In genomic region chr5:13354913-13355312, GRCm38 (mm10) we compare ENCODE assay signal across 15 mouse cellular contexts.
"Had no signal": no experiment of that assay in that cellular context is flagged by ENCODE, and none has a peak within 500 bp of the region (broad histone marks: within the 10 kb centered on the region; RNA-seq: fewer than 3 reads in every experiment).

No protein-coding gene starts in this region.

- ATAC-seq: liver, postnatal 0 days; midbrain, embryonic 13.5 days; midbrain, embryonic 16.5 days had no signal

- DNase-seq: kidney, adult 18-20 months; kidney, adult 9 months; kidney, postnatal 14 days; layer of hippocampus, adult 9-11 months; left cerebral cortex, postnatal 4 days; liver, postnatal 0 days; lung, postnatal 10 days; lung, postnatal 36 days; retina, postnatal 1 day; right cerebral cortex, postnatal 4 days; thymus, adult 18-20 months; thymus, postnatal 14 days; thymus, postnatal 4 days had no signal
